Mouse (Mus musculus) adrenal gland, adult 2 months (tissue): ENCODE results near the gene Six4. TPM values are rescaled to one million over a fixed set of nuclear protein-coding genes. Genes with fewer than 3 reads are reported as not detected.
"Not testable (repeated sequence)": the region's sequence is repeated elsewhere in the genome, so short reads cannot be mapped to it uniquely, and the experiment has no call there.

Experiments
- DNase-seq: peaks from one replicate; pipeline ENCODE4 v3.0.0; 2021
- long read RNA-seq: library from polyadenylated mRNA; stranded (forward); transcript quantifications from one replicate; pipeline ENCODE4 v2.0.0, GENCODE M21; 2021
- polyA plus RNA-seq: library from polyadenylated mRNA; depleted of rRNA; stranded (reverse); fragments of >200 nt; gene quantifications from 2 replicates; pipeline ENCODE4 v1.2.3, GENCODE M21; 2012; rRNA removed
- total RNA-seq, 2 experiments: library from RNA; stranded (reverse); gene quantifications; 2 replicates each; pipeline ENCODE4 v1.2.3; 2021

The Six4 gene
- 1 to 10 TPM in 1 of 2 experiments, under 1 TPM in 1; 0.55 to 1.2 TPM for total RNA-seq
- polyA plus RNA-seq = 0.13 and 0.20 TPM in 2 replicates
- long read RNA-seq = 0 reads

- peak; percentile 86 for DNase-seq
These were observed at the start of gene Six4 for GRCm38 (mm10) chr12:73113196-73113595. Six4 (minus strand) TSS chr12:73113456.

GRCm38 (mm10) chr12:73162408-73163181 is 49.3 kb upstream of the Six4 start:
- peak; percentile 62 for DNase-seq

- DNase-seq = no peak
These were observed 47.1 kb upstream of the Six4 start for GRCm38 (mm10) chr12:73160341-73160740.

GRCm38 (mm10) chr12:73154150-73154549 is 40.9 kb upstream of the Six4 start:
- no peak for DNase-seq

GRCm38 (mm10) chr12:73151038-73151437 is 37.8 kb upstream of the Six4 start:
- not testable (repeated sequence) for DNase-seq

GRCm38 (mm10) chr12:73147236-73147635 is 34.0 kb upstream of the Six4 start:
- no peak for DNase-seq

- DNase-seq = no peak
These were observed 27.5 kb upstream of the Six4 start for GRCm38 (mm10) chr12:73140732-73141131.

GRCm38 (mm10) chr12:73125250-73125649 is 12.0 kb upstream of the Six4 start:
- DNase-seq = no peak

GRCm38 (mm10) chr12:73123093-73124041 is 10.1 kb upstream of the Six4 start, which contains the start of gene Mnat1:
Mnat1 (plus strand) TSS chr12:73123717.
- DNase-seq = peak; percentile 88

GRCm38 (mm10) chr12:73112326-73113087 is 749 bp downstream of the Six4 start:
- peak; percentile 63 for DNase-seq

GRCm38 (mm10) chr12:73111561-73112325 is 1.5 kb downstream of the Six4 start:
- DNase-seq = peak; percentile 60

GRCm38 (mm10) chr12:73110431-73111111 is 2.7 kb downstream of the Six4 start:
- DNase-seq = peak; percentile 60

- DNase-seq = no peak
These were observed 5.4 kb downstream of the Six4 start for GRCm38 (mm10) chr12:73107821-73108220.

- DNase-seq = no peak
These were observed 9.5 kb downstream of the Six4 start for GRCm38 (mm10) chr12:73103713-73104112.

- DNase-seq = no peak
These were observed 14.7 kb downstream of the Six4 start for GRCm38 (mm10) chr12:73098593-73098992.

- not testable (repeated sequence) for DNase-seq
These were observed 17.1 kb downstream of the Six4 start for GRCm38 (mm10) chr12:73096177-73096576.

GRCm38 (mm10) chr12:73094605-73095004 is 18.7 kb downstream of the Six4 start:
- no peak for DNase-seq

GRCm38 (mm10) chr12:73094189-73094588 is 19.1 kb downstream of the Six4 start:
- no peak for DNase-seq

- no peak for DNase-seq
These were observed 22.5 kb downstream of the Six4 start for GRCm38 (mm10) chr12:73090672-73091335.

- peak; percentile 12 for DNase-seq
These were observed 24.3 kb downstream of the Six4 start for GRCm38 (mm10) chr12:73088911-73089310.
